Mouse (Mus musculus) heart, postnatal 0 days (tissue): Measurements from ENCODE around the gene Calm2.

Source experiments
- CTCF ChIP-seq: IDR thresholded peaks from 2 replicates; pipeline ENCODE4 v1.5.1; 2016; ENCODE audit warnings: antibody characterized with exemption, control low read depth, low read depth
- EP300 ChIP-seq: IDR thresholded peaks from 2 replicates; pipeline ENCODE4 v1.6.1; 2016; ENCODE audit warnings: antibody characterized with exemption, low read depth

GRCm38 (mm10) chr17:87448339-87448738 is 1.6 kb upstream of the Calm2 start:
- TF ChIP-seq CTCF: no peak
- no peak for TF ChIP-seq EP300
